Mouse (Mus musculus) liver, postnatal 0 days (tissue): ENCODE measurements around the gene Timmdc1.

Experiments used
- CTCF ChIP-seq: sonication (generic); IDR thresholded peaks from 2 replicates; pipeline ENCODE4 v1.5.1; 2016; ENCODE audit warnings: antibody characterized with exemption, low read depth
- EP300 ChIP-seq: IDR thresholded peaks from 2 replicates; pipeline ENCODE4 v1.6.1; 2016; ENCODE audit warnings: antibody characterized with exemption, low read depth, mild to moderate bottlenecking

- no peak for TF ChIP-seq CTCF
- TF ChIP-seq EP300: no peak
These were observed 55.2 kb downstream of the Timmdc1 start for GRCm38 (mm10) chr16:38467091-38467916.
